Mouse (Mus musculus) kidney, embryonic 15.5 days (tissue): ENCODE measurements around the gene Nf1. TPM values are rescaled to one million over a fixed set of nuclear protein-coding genes. Genes with fewer than 3 reads are reported as not detected.

Experiments
- ATAC-seq: fragments of 200-750 bp; cut with Nextera tagmentation; replicated peaks from 2 replicates; pipeline ENCODE4 v1.8.0; 2017; ENCODE audit warnings: moderate TSS enrichment; ENCODE audit not compliant: low FRiP score
- H3K27ac ChIP-seq: fragments of 300-500 bp; sonication (generic); 2 replicates; pipeline ENCODE4 v1.5.1; 2015; ENCODE audit warnings: mild to moderate bottlenecking, inconsistent platforms
- H3K27me3 ChIP-seq: fragments of 300-500 bp; sonication (generic); 2 replicates; pipeline ENCODE4 v1.6.1; 2015; ENCODE audit warnings: inconsistent platforms
- H3K36me3 ChIP-seq: fragments of 300-500 bp; sonication (generic); 2 replicates; pipeline ENCODE4 v1.6.1; 2015; ENCODE audit warnings: inconsistent platforms
- H3K4me1 ChIP-seq: fragments of 300-500 bp; sonication (generic); 2 replicates; pipeline ENCODE4 v1.6.1; 2015; ENCODE audit warnings: inconsistent platforms
- H3K4me2 ChIP-seq: fragments of 300-500 bp; sonication (generic); 2 replicates; pipeline ENCODE4 v1.6.1; 2015; ENCODE audit warnings: moderate library complexity, mild to moderate bottlenecking, inconsistent platforms
- H3K4me3 ChIP-seq: fragments of 300-500 bp; sonication (generic); replicated peaks from 2 replicates; pipeline ENCODE4 v1.5.1; 2015; ENCODE audit warnings: mild to moderate bottlenecking, inconsistent platforms
- H3K9ac ChIP-seq: fragments of 300-500 bp; sonication (generic); 2 replicates; pipeline ENCODE4 v1.6.1; 2015; ENCODE audit warnings: mild to moderate bottlenecking, inconsistent platforms
- H3K9me3 ChIP-seq: fragments of 300-500 bp; sonication (generic); replicated peaks from 2 replicates; pipeline ENCODE4 v1.6.1; 2016; ENCODE audit warnings: inconsistent platforms
- WGBS: fragments of 180-500 bp; shearing (Covaris S2); methylation state at CpG from one replicate; pipeline ENCODE4 v1.1.7; 2015; ENCODE audit warnings: mixed read lengths; 5-methylcytosine and 5-hydroxymethylcytosine counted together
- polyA plus RNA-seq: library from polyadenylated mRNA; unstranded; fragments of >200 nt; fragmentation: Nextera tagmentation; extraction: Ambion mirVana; gene quantifications from 2 replicates; pipeline ENCODE4 v1.2.1, GENCODE M21; 2015

Nf1 gene
- polyA plus RNA-seq, 1 experiment from 2014 or later: 9.0 TPM

DNA sequence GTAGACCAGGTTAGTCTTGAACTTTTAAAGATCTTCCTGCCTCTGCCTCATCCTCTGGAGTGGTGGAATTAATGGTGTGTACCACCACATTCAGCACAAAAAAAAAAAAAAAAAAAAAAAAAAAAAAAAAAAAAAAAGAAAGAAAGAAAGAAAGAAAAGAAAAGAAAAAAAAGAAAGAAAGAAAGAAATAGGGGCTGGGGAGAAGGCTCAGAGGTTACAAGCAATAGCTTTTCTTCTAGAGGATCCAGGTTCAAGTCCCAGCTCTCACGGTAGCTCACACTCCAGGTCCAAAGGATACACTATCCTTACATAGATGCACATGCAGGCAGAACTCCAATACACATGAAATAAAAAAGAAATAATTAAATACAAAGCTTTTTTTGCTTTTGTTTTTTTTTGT, 9.9 kb upstream of the Nf1 start:
- no peaks in the 10 kb centered on the region for H3K9me3 ChIP-seq
- H3K4me3 ChIP-seq: no peak overlapping the region
- 94% methylated on average over 1 of the region's 1 CpGs for WGBS
- no peak for ATAC-seq
- H3K27ac ChIP-seq: no peak overlapping the region
- H3K9ac ChIP-seq: no peak overlapping the region
- 0 out of 2 replicates have a peak, but pooled peaks cover 7% of the 10 kb centered on the region for H3K4me1 ChIP-seq
- H3K27me3 ChIP-seq: no peaks in the 10 kb centered on the region
- no peak overlapping the region for H3K4me2 ChIP-seq
- H3K36me3 ChIP-seq: no peaks in the 10 kb centered on the region

DNA sequence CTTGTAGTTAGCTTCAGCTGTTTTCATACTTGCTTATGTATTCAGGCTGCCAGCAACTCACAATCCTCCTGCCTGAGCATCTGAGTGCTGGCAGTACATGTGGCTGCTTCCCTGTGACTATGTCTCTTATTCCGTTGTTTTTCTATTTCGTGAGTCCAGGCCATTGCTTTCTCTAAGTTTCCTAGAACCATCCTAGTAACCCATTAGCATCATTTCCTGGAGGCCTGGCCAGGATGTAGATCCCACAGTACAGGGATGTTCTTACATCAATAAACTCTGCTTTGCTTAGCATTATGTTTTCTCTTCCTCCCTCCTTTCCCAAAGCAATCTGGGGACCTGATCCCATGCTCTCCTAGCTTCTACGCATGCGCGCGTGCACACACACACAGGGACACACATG, 4.4 kb upstream of the Nf1 start:
- no peak overlapping the region for H3K27ac ChIP-seq
- no peak for ATAC-seq
- H3K4me3 ChIP-seq: no peak overlapping the region
- peaks cover 21% of the 10 kb centered on the region for H3K4me1 ChIP-seq
- H3K36me3 ChIP-seq: 0 out of 2 replicates have a peak, but pooled peaks cover 4% of the 10 kb centered on the region
- 90% methylated on average over 6 of the region's 6 CpGs for WGBS
- H3K4me2 ChIP-seq: no peak overlapping the region
- H3K9me3 ChIP-seq: 0 out of 2 replicates have a peak, but pooled peaks cover 4% of the 10 kb centered on the region
- H3K27me3 ChIP-seq: no peaks in the 10 kb centered on the region
- H3K9ac ChIP-seq: no peak overlapping the region

GRCm38 (mm10) chr11:79336722-79337267, 2.7 kb upstream of the Nf1 start:
- H3K27ac ChIP-seq: no peak overlapping the region
- H3K27me3 ChIP-seq: no peaks in the 10 kb centered on the region
- H3K4me3 ChIP-seq: no peak overlapping the region
- no peak overlapping the region for H3K9ac ChIP-seq
- 91% methylated on average over 5 of the region's 5 CpGs for WGBS
- H3K9me3 ChIP-seq: 0 out of 2 replicates have a peak, but pooled peaks cover 4% of the 10 kb centered on the region
- H3K36me3 ChIP-seq: peaks cover 4% of the 10 kb centered on the region; the same call in 1 of the 2 replicates
- no peak overlapping the region for H3K4me2 ChIP-seq
- peaks cover 31% of the 10 kb centered on the region for H3K4me1 ChIP-seq
- ATAC-seq: no peak

DNA sequence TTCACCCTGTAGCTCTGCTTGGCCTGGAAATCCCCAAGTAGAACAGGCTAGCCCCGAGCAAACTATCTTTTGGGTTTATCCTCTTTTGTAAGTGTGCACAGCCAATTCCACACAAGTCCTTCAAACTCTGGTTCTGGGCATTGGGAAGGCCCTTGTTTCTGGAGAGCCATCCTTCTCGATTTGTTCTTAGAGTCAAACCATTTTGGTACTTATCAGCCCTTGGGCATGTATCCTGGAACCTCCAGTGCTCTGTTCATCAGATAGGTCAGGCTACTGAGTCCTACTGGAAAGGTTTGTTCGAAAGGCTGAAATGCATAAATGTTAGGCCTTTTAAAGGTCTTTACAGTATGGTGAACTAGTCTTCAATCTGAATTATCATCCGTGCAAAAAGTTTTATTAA, 872 bp upstream of the Nf1 start:
- H3K36me3 ChIP-seq: peaks cover 16% of the 10 kb centered on the region
- H3K4me2 ChIP-seq: peak overlapping the region; percentile 68
- no peaks in the 10 kb centered on the region for H3K27me3 ChIP-seq
- H3K4me3 ChIP-seq: peak overlapping the region; percentile 93
- 0 out of 2 replicates have a peak, but pooled peaks cover 4% of the 10 kb centered on the region for H3K9me3 ChIP-seq
- H3K9ac ChIP-seq: peak overlapping the region; percentile 92
- H3K27ac ChIP-seq: peak overlapping the region; percentile 94
- H3K4me1 ChIP-seq: peaks cover 30% of the 10 kb centered on the region
- 45% methylated on average over 4 of the region's 4 CpGs for WGBS
- no peak for ATAC-seq

DNA sequence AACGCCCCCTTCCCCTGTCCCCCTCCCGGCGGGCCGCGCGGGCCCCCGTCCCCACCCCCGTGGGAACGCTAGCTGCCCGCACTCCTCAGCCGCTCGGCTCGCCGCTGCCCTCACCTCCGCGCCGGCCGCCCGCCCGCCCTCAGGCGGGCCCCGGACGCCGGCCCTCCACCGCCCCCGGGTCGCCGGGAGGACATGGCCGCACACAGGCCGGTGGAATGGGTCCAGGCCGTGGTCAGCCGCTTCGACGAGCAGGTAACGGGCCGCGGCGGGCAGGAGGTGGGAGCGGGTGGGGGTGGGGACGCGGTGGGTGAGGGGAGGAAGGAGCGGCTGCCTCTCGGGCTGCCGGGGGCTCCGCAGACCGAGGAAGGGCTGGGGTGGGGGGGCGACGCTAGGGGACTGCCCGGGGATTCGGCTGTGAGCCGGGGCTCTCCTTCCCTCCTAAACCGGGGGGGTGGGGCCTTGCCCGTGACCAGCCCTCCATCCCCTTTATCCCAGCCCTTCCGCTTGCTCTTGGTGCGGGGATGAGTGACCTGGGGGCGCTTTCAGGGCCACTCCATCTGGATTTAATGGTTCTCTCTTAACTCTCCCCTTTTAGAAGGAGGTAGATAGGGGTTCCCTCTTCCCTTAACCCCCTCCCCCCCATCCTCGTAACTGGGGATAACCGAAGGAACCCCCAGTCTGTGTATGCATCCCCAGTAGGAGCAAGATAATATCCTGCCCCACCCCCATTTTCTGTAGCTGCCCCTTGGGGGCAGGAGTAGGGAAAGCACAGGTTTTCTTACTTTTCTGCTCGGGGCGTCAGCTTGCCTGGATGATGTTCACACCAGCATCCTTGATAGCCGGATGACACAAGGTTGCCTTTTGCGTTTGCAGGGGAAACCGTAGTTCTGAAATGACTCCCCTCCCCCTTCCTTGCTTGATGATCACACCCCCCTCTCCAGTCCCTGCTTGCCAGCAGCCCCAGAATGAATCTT, 602 bp downstream of the Nf1 start:
- H3K9ac ChIP-seq: peak overlapping the region; percentile 92
- under 1% methylated on average over 41 of the region's 63 CpGs for WGBS

GRCm38 (mm10) chr11:79356995-79357394, 17.5 kb downstream of the Nf1 start:
- Histone ChIP-seq H3K9ac (no peak overlapping the region), H3K36me3 (no peaks in the 10 kb centered on the region), H3K9me3 (no peaks in the 10 kb centered on the region), H3K27ac (no peak overlapping the region), H3K4me2 (no peak overlapping the region), H3K4me3 (no peak overlapping the region), H3K4me1 (peaks cover 18% of the 10 kb centered on the region), H3K27me3 (no peaks in the 10 kb centered on the region)
- ATAC-seq: no peak
- 85% methylated on average over 3 of the region's 3 CpGs for WGBS

More for the DNA sequence above, 602 bp downstream of the Nf1 start:
- Histone ChIP-seq H3K4me2 (peak overlapping the region; percentile 68), H3K9me3 (0 out of 2 replicates have a peak, but pooled peaks cover 4% of the 10 kb centered on the region), H3K27me3 (no peaks in the 10 kb centered on the region), H3K4me1 (peaks cover 28% of the 10 kb centered on the region), H3K27ac (peak overlapping the region; percentile 94), H3K4me3 (peak overlapping the region; percentile 93), H3K36me3 (peaks cover 16% of the 10 kb centered on the region)
- peak; percentile 76 for ATAC-seq

DNA sequence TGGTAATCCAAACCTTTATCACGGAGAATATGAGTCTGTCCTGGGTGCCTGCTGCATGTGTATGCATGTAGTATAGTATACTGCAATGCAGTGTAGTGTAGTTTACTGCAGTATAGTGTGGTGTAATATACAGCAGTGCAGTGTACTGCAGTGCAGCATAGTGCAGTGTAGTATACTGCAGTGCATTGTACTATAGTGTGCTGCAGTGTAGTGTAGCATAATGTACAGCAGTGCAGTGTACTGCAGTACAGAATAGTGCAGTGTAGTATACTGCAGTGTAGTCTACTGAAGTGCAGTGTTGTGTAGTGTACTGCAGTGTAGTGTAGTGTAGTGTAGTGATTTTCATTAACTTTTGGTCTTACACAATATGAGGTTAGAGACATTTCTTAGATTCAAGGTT, 17.9 kb downstream of the Nf1 start:
- Histone ChIP-seq H3K9ac (no peak overlapping the region), H3K27me3 (no peaks in the 10 kb centered on the region), H3K36me3 (no peaks in the 10 kb centered on the region), H3K4me2 (no peak overlapping the region), H3K27ac (no peak overlapping the region), H3K9me3 (no peaks in the 10 kb centered on the region), H3K4me3 (no peak overlapping the region), H3K4me1 (peaks cover 18% of the 10 kb centered on the region)
- 93% methylated on average over 1 of the region's 1 CpGs for WGBS
- ATAC-seq: 0 out of 2 replicates have a peak, but pooled peaks have one; percentile 25

DNA sequence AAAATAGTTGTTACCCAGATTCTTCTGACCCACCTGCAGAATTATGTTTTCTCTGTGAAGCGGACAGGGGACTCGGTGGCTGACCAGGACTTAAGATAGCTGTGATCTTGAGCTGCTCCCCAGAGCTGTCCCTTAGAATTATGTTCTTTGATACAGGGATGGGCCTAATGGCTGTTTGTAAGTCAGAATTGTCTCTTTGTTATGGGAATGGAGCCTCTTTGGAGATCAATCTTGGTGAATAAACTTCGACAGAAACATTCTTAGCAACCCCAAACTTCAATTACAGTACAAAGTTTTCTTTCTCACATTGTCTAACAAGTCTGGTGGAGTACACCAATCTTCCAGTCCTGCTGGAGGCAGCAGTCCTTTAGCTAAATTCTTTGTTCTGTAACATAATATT, 25.5 kb downstream of the Nf1 start:
- WGBS: 84% methylated on average over 3 of the region's 3 CpGs
- no peak for ATAC-seq
- Histone ChIP-seq H3K9ac (no peak overlapping the region), H3K9me3 (0 out of 2 replicates have a peak, but pooled peaks cover 4% of the 10 kb centered on the region), H3K4me3 (no peak overlapping the region), H3K27ac (no peak overlapping the region), H3K36me3 (no peaks in the 10 kb centered on the region), H3K27me3 (no peaks in the 10 kb centered on the region), H3K4me1 (peaks cover 23% of the 10 kb centered on the region), H3K4me2 (no peak overlapping the region)

DNA sequence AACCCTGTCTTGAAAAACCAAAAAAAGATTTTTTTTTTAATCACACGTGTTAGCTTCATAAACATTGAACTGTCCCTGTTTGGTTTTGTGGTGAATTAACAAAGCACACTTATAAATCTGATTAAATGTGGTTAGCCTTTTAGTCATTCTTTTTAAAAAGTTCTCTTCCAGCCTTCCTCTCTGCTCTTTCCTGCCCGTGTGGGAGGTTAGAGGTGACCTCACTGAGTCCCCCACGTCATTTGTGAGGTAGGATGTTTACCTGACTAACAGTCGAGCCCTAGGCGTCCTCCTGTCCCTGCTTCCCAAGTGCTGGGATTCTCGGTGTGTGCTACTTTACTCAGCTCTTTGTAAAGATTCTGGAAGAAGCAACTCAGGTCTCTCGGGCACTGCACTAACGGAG, 26.8 kb downstream of the Nf1 start:
- H3K27me3 ChIP-seq: no peaks in the 10 kb centered on the region
- H3K4me3 ChIP-seq: no peak overlapping the region
- H3K4me2 ChIP-seq: no peak overlapping the region
- H3K4me1 ChIP-seq: peaks cover 23% of the 10 kb centered on the region
- H3K9ac ChIP-seq: no peak overlapping the region
- no peaks in the 10 kb centered on the region for H3K36me3 ChIP-seq
- WGBS: 39% methylated on average over 8 of the region's 8 CpGs
- H3K27ac ChIP-seq: peak overlapping the region; percentile 27; the same call in 1 of the 2 replicates
- 0 out of 2 replicates have a peak, but pooled peaks cover 4% of the 10 kb centered on the region for H3K9me3 ChIP-seq
- no peak for ATAC-seq

DNA sequence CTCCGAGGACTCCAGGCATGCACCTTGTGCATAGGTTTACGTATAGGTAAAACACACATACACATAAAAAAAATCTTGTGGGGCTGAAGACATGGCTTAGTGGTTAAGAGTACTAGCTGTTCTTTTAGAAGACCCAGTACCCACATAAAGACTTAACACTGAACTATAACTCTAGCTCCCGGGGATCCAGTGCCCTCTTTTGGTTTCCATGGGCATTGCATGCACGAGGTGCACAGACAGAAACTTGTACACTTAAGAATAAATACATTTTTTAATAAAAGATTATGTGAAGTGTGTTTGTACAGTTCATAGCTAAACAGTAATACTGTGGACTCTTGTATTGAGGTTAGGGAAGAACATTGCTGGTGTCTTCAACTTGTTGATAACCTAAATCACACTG, 33.5 kb downstream of the Nf1 start:
- Histone ChIP-seq H3K36me3 (peaks cover 3% of the 10 kb centered on the region; the same call in 1 of the 2 replicates), H3K4me2 (no peak overlapping the region), H3K9ac (no peak overlapping the region), H3K4me1 (peaks cover 7% of the 10 kb centered on the region), H3K9me3 (no peaks in the 10 kb centered on the region), H3K4me3 (no peak overlapping the region), H3K27me3 (no peaks in the 10 kb centered on the region), H3K27ac (no peak overlapping the region)
- no peak for ATAC-seq
- 89% methylated on average over 4 of the region's 4 CpGs for WGBS

GRCm38 (mm10) chr11:79398336-79398735, 58.8 kb downstream of the Nf1 start:
- Histone ChIP-seq H3K4me1 (no peaks in the 10 kb centered on the region), H3K36me3 (peaks cover 48% of the 10 kb centered on the region), H3K9ac (no peak overlapping the region), H3K27me3 (no peaks in the 10 kb centered on the region), H3K4me2 (no peak overlapping the region), H3K27ac (no peak overlapping the region), H3K9me3 (no peaks in the 10 kb centered on the region), H3K4me3 (no peak overlapping the region)
- 73% methylated on average over 3 of the region's 3 CpGs for WGBS
- no peak for ATAC-seq
